Mouse (Mus musculus): ENCODE results near the gene Lmln.
"Not testable (repeated sequence)": the region's sequence is repeated elsewhere in the genome, so short reads cannot be mapped to it uniquely, and the experiment has no call there.

The Lmln gene

GRCm38 (mm10) chr16:33058033-33058432 lies 4.3 kb upstream of the Lmln start:
- DNase-seq (ENCODE audit: low spot score): no peak

GRCm38 (mm10) chr16:33058656-33059055 lies 3.7 kb upstream of the Lmln start:
- DNase-seq (ENCODE audit: low spot score): not testable (repeated sequence)

GRCm38 (mm10) chr16:33059471-33059870 lies 2.9 kb upstream of the Lmln start:
- DNase-seq (ENCODE audit: low spot score): no peak

- DNase-seq (ENCODE audit: low spot score): no peak
These were observed 1.4 kb upstream of the Lmln start for GRCm38 (mm10) chr16:33060926-33061325.

- no peak for DNase-seq (ENCODE audit: low spot score)
These were observed 921 bp upstream of the Lmln start for GRCm38 (mm10) chr16:33061400-33061799.

GRCm38 (mm10) chr16:33062682-33063131 lies 386 bp downstream of the Lmln start:
- peak; percentile 67 for DNase-seq (ENCODE audit: low spot score)

- no peak for DNase-seq (ENCODE audit: low spot score)
These were observed 946 bp downstream of the Lmln start for GRCm38 (mm10) chr16:33063267-33063666.

GRCm38 (mm10) chr16:33064636-33065035 lies 2.3 kb downstream of the Lmln start:
- no peak for DNase-seq (ENCODE audit: low spot score)

GRCm38 (mm10) chr16:33070928-33071327 lies 8.6 kb downstream of the Lmln start:
- DNase-seq (ENCODE audit: low spot score): no peak

GRCm38 (mm10) chr16:33072871-33073557 lies 10.7 kb downstream of the Lmln start:
- DNase-seq (ENCODE audit: low spot score): no peak

- no peak for DNase-seq (ENCODE audit: low spot score)
These were observed 12.6 kb downstream of the Lmln start for GRCm38 (mm10) chr16:33074967-33075366.

GRCm38 (mm10) chr16:33076078-33076477 lies 13.8 kb downstream of the Lmln start:
- no peak for DNase-seq (ENCODE audit: low spot score)

- no peak for DNase-seq (ENCODE audit: low spot score)
These were observed 14.8 kb downstream of the Lmln start for GRCm38 (mm10) chr16:33077069-33077627.

- no peak for DNase-seq (ENCODE audit: low spot score)
These were observed 17.7 kb downstream of the Lmln start for GRCm38 (mm10) chr16:33080063-33080462.

- DNase-seq (ENCODE audit: low spot score): no peak
These were observed 20.6 kb downstream of the Lmln start for GRCm38 (mm10) chr16:33082951-33083350.

GRCm38 (mm10) chr16:33083996-33084395 lies 21.7 kb downstream of the Lmln start:
- no peak for DNase-seq (ENCODE audit: low spot score)

- no peak for DNase-seq (ENCODE audit: low spot score)
These were observed 23.3 kb downstream of the Lmln start for GRCm38 (mm10) chr16:33085666-33086065.

- no peak for DNase-seq (ENCODE audit: low spot score)
These were observed 51.4 kb downstream of the Lmln start for GRCm38 (mm10) chr16:33113726-33114125.

- DNase-seq (ENCODE audit: low spot score): no peak
These were observed 61.1 kb downstream of the Lmln start for GRCm38 (mm10) chr16:33123373-33123772.

GRCm38 (mm10) chr16:33123938-33124820 lies 61.9 kb downstream of the Lmln start:
- peak; percentile 32 for DNase-seq (ENCODE audit: low spot score)

GRCm38 (mm10) chr16:33127052-33127451 lies 64.7 kb downstream of the Lmln start:
- DNase-seq (ENCODE audit: low spot score): no peak

- DNase-seq (ENCODE audit: low spot score): no peak
These were observed 68.4 kb downstream of the Lmln start for GRCm38 (mm10) chr16:33130731-33131130.

GRCm38 (mm10) chr16:33133186-33133585 lies 70.9 kb downstream of the Lmln start:
- no peak for DNase-seq (ENCODE audit: low spot score)
